Mouse (Mus musculus): Measurements from ENCODE around the gene Apbb2. TPM values are rescaled to one million over a fixed set of nuclear protein-coding genes. Genes with fewer than 3 reads are reported as not detected.

Gene Apbb2
- polyA plus RNA-seq, 1 experiment from 2014 or later = 5.6 TPM

DNA sequence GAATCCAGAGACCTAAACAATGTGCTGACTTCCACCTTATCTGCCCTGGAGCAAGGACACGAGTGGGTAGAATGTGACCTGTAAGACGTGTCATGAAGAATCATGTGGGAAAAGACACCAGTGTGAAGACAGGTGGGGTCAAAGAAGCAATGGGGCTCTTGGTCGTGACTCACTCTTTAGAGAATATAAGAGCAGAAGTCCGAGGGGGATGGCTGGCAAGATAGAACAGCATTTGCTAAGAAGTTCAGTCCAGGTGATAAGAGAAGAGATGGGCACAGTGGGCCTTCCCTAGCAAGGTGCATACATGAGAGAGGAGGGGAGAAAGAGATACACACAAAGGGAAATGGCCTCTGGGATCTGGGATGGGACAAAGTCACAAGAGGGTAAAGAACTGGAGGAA is 163.8 kb downstream of the Apbb2 start:
- Histone ChIP-seq H3K4me2 (ENCODE audit: low read depth, low read length) (no peak overlapping the region), H3K9me3 (ENCODE audit: low read length) (no peaks in the 10 kb centered on the region), H3K4me1 (ENCODE audit: insufficient read depth) (0 out of 2 replicates have a peak, but pooled peaks cover 3% of the 10 kb centered on the region), H3K27me3 (ENCODE audit: insufficient read depth, low read length) (no peaks in the 10 kb centered on the region), H3K9ac (replicated peaks) (no peak overlapping the region), H3K27ac (ENCODE audit: low read depth) (no peak overlapping the region), H3K4me3 (ENCODE audit: low read depth, low read length) (no peak overlapping the region), H3K36me3 (replicated peaks; ENCODE audit: insufficient read depth, low read length) (no peaks in the 10 kb centered on the region)
- TF ChIP-seq EP300 (IDR thresholded peaks at IDR 0.05; ENCODE audit: low read depth) (no peak), CTCF (IDR thresholded peaks at IDR 0.05; ENCODE audit: low read depth) (no peak)
- ATAC-seq = no peak
- 71% methylated on average over 4 of the region's 4 CpGs for WGBS (ENCODE audit: insufficient replicate concordance)
- no peak for DNase-seq

DNA sequence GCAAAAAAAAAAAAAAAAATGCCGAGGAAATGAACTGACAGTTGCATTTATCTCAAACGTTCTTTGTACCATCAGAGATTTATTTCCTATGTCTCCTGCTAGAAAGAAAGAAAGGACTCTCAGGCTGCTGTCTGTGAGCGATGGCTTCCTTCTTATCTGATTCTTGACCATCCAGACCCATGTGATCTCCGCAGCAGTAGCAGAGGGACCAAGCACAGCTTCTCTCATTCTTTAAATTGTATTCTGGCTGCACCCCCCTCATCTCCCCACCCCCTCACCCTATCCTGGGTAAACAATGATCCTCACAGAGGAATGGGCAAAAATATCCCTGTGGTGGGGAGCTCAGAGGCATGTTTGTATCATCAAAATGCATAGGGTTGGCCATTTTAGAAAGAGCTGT is 165.5 kb downstream of the Apbb2 start:
- Histone ChIP-seq H3K27me3 (ENCODE audit: insufficient read depth, low read length) (no peaks in the 10 kb centered on the region), H3K4me2 (ENCODE audit: low read depth, low read length) (no peak overlapping the region), H3K9ac (replicated peaks) (no peak overlapping the region), H3K4me1 (ENCODE audit: insufficient read depth) (no peaks in the 10 kb centered on the region), H3K36me3 (replicated peaks; ENCODE audit: insufficient read depth, low read length) (no peaks in the 10 kb centered on the region), H3K27ac (ENCODE audit: low read depth) (no peak overlapping the region), H3K9me3 (ENCODE audit: low read length) (no peaks in the 10 kb centered on the region), H3K4me3 (ENCODE audit: low read depth, low read length) (no peak overlapping the region)
- WGBS (ENCODE audit: insufficient replicate concordance) = 29% methylated on average over 4 of the region's 4 CpGs
- ATAC-seq = no peak
- no peak for TF ChIP-seq CTCF (IDR thresholded peaks at IDR 0.05; ENCODE audit: low read depth)
- TF ChIP-seq EP300 (IDR thresholded peaks at IDR 0.05; ENCODE audit: low read depth) = no peak
- no peak for DNase-seq

DNA sequence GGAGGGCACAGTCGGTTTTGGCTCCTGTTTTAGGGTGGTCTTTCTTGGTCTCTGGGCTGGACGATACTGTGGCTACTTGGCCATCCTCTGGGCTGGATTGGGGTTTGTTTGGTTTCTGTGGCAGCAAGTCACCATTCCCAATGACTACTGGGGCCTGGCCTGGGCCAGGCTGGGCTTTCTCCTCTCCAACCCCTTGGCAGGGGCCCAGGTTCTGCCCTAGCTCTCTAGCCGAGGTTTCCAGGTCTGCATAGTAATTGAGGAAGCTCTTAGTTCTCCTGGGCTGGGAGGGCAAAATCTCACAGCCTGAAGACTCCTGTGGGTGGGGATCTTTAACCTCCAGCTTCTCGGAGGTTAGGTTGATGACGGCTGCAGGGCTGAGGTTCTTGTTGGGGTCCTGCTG is 167.0 kb downstream of the Apbb2 start:
- 64% methylated on average over 5 of the region's 5 CpGs for WGBS (ENCODE audit: insufficient replicate concordance)
- Histone ChIP-seq H3K36me3 (replicated peaks; ENCODE audit: insufficient read depth, low read length) (no peaks in the 10 kb centered on the region), H3K4me2 (ENCODE audit: low read depth, low read length) (no peak overlapping the region), H3K9me3 (ENCODE audit: low read length) (no peaks in the 10 kb centered on the region), H3K27me3 (ENCODE audit: insufficient read depth, low read length) (no peaks in the 10 kb centered on the region), H3K4me3 (ENCODE audit: low read depth, low read length) (no peak overlapping the region), H3K9ac (replicated peaks) (no peak overlapping the region), H3K27ac (ENCODE audit: low read depth) (no peak overlapping the region), H3K4me1 (ENCODE audit: insufficient read depth) (no peaks in the 10 kb centered on the region)
- TF ChIP-seq EP300 (IDR thresholded peaks at IDR 0.05; ENCODE audit: low read depth) (no peak), CTCF (IDR thresholded peaks at IDR 0.05; ENCODE audit: low read depth) (no peak)
- ATAC-seq (no peak), DNase-seq (no peak)

DNA sequence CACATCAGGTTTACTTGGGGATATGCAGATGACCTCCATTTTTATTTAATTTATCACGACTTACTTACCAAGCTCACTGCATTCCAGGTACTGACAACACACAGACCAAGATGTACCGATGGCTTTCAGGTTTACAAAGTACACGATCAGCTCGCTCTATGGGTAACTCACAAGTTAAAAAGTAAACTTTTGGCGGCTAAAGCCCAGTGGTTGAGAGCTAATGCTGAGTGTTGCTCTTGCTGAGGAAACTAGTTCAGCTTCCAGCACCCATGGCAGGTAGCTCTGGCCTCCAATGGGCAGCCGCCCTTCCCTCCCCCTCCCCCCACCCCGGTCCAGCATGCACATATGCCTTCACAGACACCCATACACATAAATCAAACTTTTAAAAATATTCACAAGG is 173.1 kb downstream of the Apbb2 start:
- no peak overlapping the region for H3K9ac ChIP-seq (replicated peaks)
- TF ChIP-seq CTCF (IDR thresholded peaks at IDR 0.05; ENCODE audit: low read depth) = no peak
- TF ChIP-seq EP300 (IDR thresholded peaks at IDR 0.05; ENCODE audit: low read depth) = no peak
- WGBS (ENCODE audit: insufficient replicate concordance) = 78% methylated on average over 7 of the region's 7 CpGs
- no peaks in the 10 kb centered on the region for H3K27me3 ChIP-seq (ENCODE audit: insufficient read depth, low read length)
- no peak overlapping the region for H3K4me2 ChIP-seq (ENCODE audit: low read depth, low read length)
- DNase-seq = no peak
- H3K4me1 ChIP-seq (ENCODE audit: insufficient read depth) = peaks cover 4% of the 10 kb centered on the region; the same call in 1 of the 2 replicates
- no peak overlapping the region for H3K4me3 ChIP-seq (ENCODE audit: low read depth, low read length)
- H3K36me3 ChIP-seq (replicated peaks; ENCODE audit: insufficient read depth, low read length) = no peaks in the 10 kb centered on the region
- no peak overlapping the region for H3K27ac ChIP-seq (ENCODE audit: low read depth)
- no peaks in the 10 kb centered on the region for H3K9me3 ChIP-seq (ENCODE audit: low read length)
- ATAC-seq = no peak

DNA sequence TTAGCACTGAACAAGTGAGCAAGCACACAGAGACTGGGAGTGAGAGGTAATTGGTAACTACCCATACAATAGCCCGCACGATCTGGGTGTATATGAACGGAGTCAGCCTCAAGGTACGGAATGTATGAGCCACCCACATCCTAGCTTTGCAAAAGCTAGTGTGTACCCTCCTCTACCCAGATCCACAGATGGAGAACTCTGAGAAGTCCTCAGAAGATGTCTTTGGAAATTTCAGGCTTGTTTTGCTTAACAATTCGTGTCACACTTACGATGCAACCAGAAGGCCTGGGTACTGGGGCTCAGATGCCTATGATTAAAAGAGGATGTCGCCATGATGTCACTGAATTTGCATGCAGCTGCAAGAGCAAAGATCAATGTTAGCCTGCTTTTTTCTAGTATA is 176.3 kb downstream of the Apbb2 start:
- TF ChIP-seq EP300 (IDR thresholded peaks at IDR 0.05; ENCODE audit: low read depth) (no peak), CTCF (IDR thresholded peaks at IDR 0.05; ENCODE audit: low read depth) (no peak)
- DNase-seq (no peak), ATAC-seq (no peak)
- Histone ChIP-seq H3K4me3 (ENCODE audit: low read depth, low read length) (no peak overlapping the region), H3K4me1 (ENCODE audit: insufficient read depth) (peaks cover 4% of the 10 kb centered on the region; the same call in 1 of the 2 replicates), H3K36me3 (replicated peaks; ENCODE audit: insufficient read depth, low read length) (no peaks in the 10 kb centered on the region), H3K9me3 (ENCODE audit: low read length) (no peaks in the 10 kb centered on the region), H3K9ac (replicated peaks) (no peak overlapping the region), H3K4me2 (ENCODE audit: low read depth, low read length) (no peak overlapping the region), H3K27ac (ENCODE audit: low read depth) (no peak overlapping the region), H3K27me3 (ENCODE audit: insufficient read depth, low read length) (no peaks in the 10 kb centered on the region)
- WGBS (ENCODE audit: insufficient replicate concordance) = 85% methylated on average over 7 of the region's 7 CpGs

DNA sequence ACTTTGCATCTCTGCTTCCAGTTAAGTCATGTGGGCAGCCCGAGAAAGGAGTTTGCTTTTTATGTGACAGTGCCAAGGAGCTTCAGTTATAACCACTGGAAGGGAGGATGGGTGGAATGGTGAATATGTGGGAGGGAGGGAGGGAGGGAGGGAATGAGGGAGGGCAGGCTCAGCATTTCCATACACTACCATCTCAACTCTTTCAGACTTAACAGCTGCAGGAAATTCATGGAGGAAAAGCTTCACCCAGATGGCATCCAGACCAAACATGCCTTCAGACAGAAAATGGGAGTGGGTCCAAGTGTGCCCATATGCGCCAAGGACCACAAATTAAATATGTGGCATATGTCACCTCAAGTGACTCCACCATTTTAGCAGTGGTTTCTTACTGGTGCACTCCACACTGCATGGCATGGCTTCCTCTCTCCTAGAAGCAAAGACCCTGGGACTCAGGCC is 181.8 kb downstream of the Apbb2 start:
- no peaks in the 10 kb centered on the region for H3K9me3 ChIP-seq (ENCODE audit: low read length)
- ATAC-seq (no peak), DNase-seq (no peak)
- no peak overlapping the region for H3K27ac ChIP-seq (ENCODE audit: low read depth)
- WGBS (ENCODE audit: insufficient replicate concordance) = 86% methylated on average over 2 of the region's 2 CpGs
- no peaks in the 10 kb centered on the region for H3K36me3 ChIP-seq (replicated peaks; ENCODE audit: insufficient read depth, low read length)
- H3K27me3 ChIP-seq (ENCODE audit: insufficient read depth, low read length) = no peaks in the 10 kb centered on the region
- 0 out of 2 replicates have a peak, but pooled peaks cover 2% of the 10 kb centered on the region for H3K4me1 ChIP-seq (ENCODE audit: insufficient read depth)
- no peak overlapping the region for H3K9ac ChIP-seq (replicated peaks)
- no peak overlapping the region for H3K4me3 ChIP-seq (ENCODE audit: low read depth, low read length)
- H3K4me2 ChIP-seq (ENCODE audit: low read depth, low read length) = no peak overlapping the region
- TF ChIP-seq EP300 (IDR thresholded peaks at IDR 0.05; ENCODE audit: low read depth) (no peak), CTCF (IDR thresholded peaks at IDR 0.05; ENCODE audit: low read depth) (no peak)

DNA sequence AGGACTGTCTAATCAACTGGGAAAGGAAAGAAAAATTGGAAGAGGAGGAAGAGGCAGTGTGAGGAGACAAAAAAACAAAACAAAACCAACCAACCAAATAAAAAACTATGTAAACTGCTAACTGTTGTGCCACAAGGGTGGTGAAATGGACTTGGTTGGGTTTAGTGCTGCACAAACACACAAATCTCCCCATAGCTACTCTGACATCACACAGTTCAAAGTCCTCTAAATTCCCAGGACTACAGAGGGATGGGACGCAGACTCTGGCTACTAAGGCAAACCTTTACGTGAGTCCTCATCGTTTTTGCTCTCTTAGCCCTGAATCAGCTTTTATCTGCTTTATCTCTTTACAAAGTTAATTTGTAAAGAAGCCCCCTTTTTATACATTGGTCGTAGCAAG is 183.4 kb downstream of the Apbb2 start:
- no peaks in the 10 kb centered on the region for H3K27me3 ChIP-seq (ENCODE audit: insufficient read depth, low read length)
- no peak overlapping the region for H3K4me2 ChIP-seq (ENCODE audit: low read depth, low read length)
- ATAC-seq = peak; percentile 97
- 62% methylated on average over 4 of the region's 4 CpGs for WGBS (ENCODE audit: insufficient replicate concordance)
- no peak overlapping the region for H3K9ac ChIP-seq (replicated peaks)
- H3K36me3 ChIP-seq (replicated peaks; ENCODE audit: insufficient read depth, low read length) = no peaks in the 10 kb centered on the region
- TF ChIP-seq CTCF (IDR thresholded peaks at IDR 0.05; ENCODE audit: low read depth) = no peak
- TF ChIP-seq EP300 (IDR thresholded peaks at IDR 0.05; ENCODE audit: low read depth) = 0 out of 2 replicates have a peak, but pooled peaks have one; percentile 6
- peak overlapping the region; percentile 40; the same call in 1 of the 2 replicates for H3K27ac ChIP-seq (ENCODE audit: low read depth)
- H3K9me3 ChIP-seq (ENCODE audit: low read length) = no peaks in the 10 kb centered on the region
- no peaks in the 10 kb centered on the region for H3K4me1 ChIP-seq (ENCODE audit: insufficient read depth)
- no peak for DNase-seq
- no peak overlapping the region for H3K4me3 ChIP-seq (ENCODE audit: low read depth, low read length)

Data from liver, postnatal 0 days (tissue).